8 mouse cellular contexts compared by ENCODE assay signal in genomic region chr3:144721077-144721859, GRCm38 (mm10). TPM values are rescaled to one million over a fixed set of nuclear protein-coding genes. Genes with fewer than 3 reads are reported as not detected.
DNase-seq lines count a peak whose midpoint lies in the region; ATAC-seq and TF ChIP-seq lines count a peak whose summit lies in the region.

No protein-coding gene starts in this region.

- no peak for ATAC-seq in forebrain, embryonic 12.5 days (ENCODE audit: low FRiP score)
- no peak for ATAC-seq in liver, embryonic 14.5 days (ENCODE audit: insufficient read depth)
- ATAC-seq in monocyte, adult 5-6 weeks (replicated peaks; ENCODE audit: insufficient number of reproducible peaks, low FRiP score, low TSS enrichment, poor library complexity, severe bottlenecking), result no peak

- H3K4me1 ChIP-seq in heart, embryonic 10.5 days, result peaks cover 30% of the 10 kb centered on the region
- H3K4me1 ChIP-seq in forebrain, embryonic 12.5 days, result peaks cover 20% of the 10 kb centered on the region
- peaks cover 14 to 25% of the 10 kb centered on the region in 2 experiments for H3K4me1 ChIP-seq in liver, embryonic 14.5 days (replicated peaks; ENCODE audit: control insufficient read depth in 2 of 2, insufficient read depth in 2 of 2, low read length in 1 of 2)

- no peak for TF ChIP-seq CTCF in liver, embryonic 14.5 days (IDR thresholded peaks at IDR 0.05; ENCODE audit: low read depth)

- H3K4me3 ChIP-seq in heart, embryonic 10.5 days, result peak overlapping the region; percentile 87
- 0 out of 2 replicates have a peak overlapping the region, but pooled peaks have one; percentile 94 for H3K4me3 ChIP-seq in forebrain, embryonic 12.5 days (replicated peaks)
- H3K4me3 ChIP-seq in liver, embryonic 14.5 days (ENCODE audit: insufficient read depth in 1 of 2, low read depth in 2 of 2, low read length in 2 of 2), result peak overlapping the region; percentile 52 to 99; a peak in 3 of 4 replicates

- no peak overlapping the region for H3K9ac ChIP-seq in forebrain, embryonic 12.5 days
- H3K9ac ChIP-seq in liver, embryonic 14.5 days (replicated peaks), result peak overlapping the region; percentile 73

- H3K9me3 ChIP-seq in heart, embryonic 10.5 days, result no peaks in the 10 kb centered on the region
- H3K9me3 ChIP-seq in forebrain, embryonic 12.5 days, result no peaks in the 10 kb centered on the region
- no peaks in the 10 kb centered on the region for H3K9me3 ChIP-seq in liver, embryonic 14.5 days (ENCODE audit: control insufficient read depth, low read length)

- peak overlapping the region; percentile 85 for H3K4me2 ChIP-seq in forebrain, embryonic 12.5 days
- peak overlapping the region; percentile 97 for H3K4me2 ChIP-seq in liver, embryonic 14.5 days (ENCODE audit: low read depth)

- TF ChIP-seq EP300 in liver, embryonic 14.5 days (IDR thresholded peaks at IDR 0.05; ENCODE audit: low read depth), result peak; percentile 60

- no peaks in the 10 kb centered on the region for H3K27me3 ChIP-seq in heart, embryonic 10.5 days (ENCODE audit: insufficient read depth, poor library complexity, severe bottlenecking)
- H3K27me3 ChIP-seq in forebrain, embryonic 12.5 days, result no peaks in the 10 kb centered on the region
- no peaks in the 10 kb centered on the region for H3K27me3 ChIP-seq in liver, embryonic 14.5 days (ENCODE audit: control insufficient read depth, insufficient read depth, low read length)

- H3K27ac ChIP-seq in heart, embryonic 10.5 days, result peak overlapping the region; percentile 97; the same call in 1 of the 2 replicates
- peak overlapping the region; percentile 50; the same call in 1 of the 2 replicates for H3K27ac ChIP-seq in forebrain, embryonic 12.5 days
- H3K27ac ChIP-seq in liver, embryonic 14.5 days, result peak overlapping the region; percentile 95

- WGBS in heart, embryonic 10.5 days, result 73% methylated on average over 10 of the region's 10 CpGs
- 69% methylated on average over 10 of the region's 10 CpGs for WGBS in forebrain, embryonic 12.5 days
- WGBS in liver, embryonic 14.5 days (ENCODE audit: insufficient replicate concordance), result 30% methylated on average over 10 of the region's 10 CpGs

- H3K36me3 ChIP-seq in heart, embryonic 10.5 days, result no peaks in the 10 kb centered on the region
- H3K36me3 ChIP-seq in forebrain, embryonic 12.5 days (replicated peaks), result no peaks in the 10 kb centered on the region
- no peaks in the 10 kb centered on the region for H3K36me3 ChIP-seq in liver, embryonic 14.5 days (replicated peaks; ENCODE audit: control insufficient read depth, insufficient read depth, low read depth)

- no peak for DNase-seq in heart, embryonic 10.5 days (ENCODE audit: low spot score)
- no peak for DNase-seq in heart, adult 9 months (ENCODE audit: low spot score in 2 of 2)
- DNase-seq in CD4-positive helper T cell, adult 2 months (ENCODE audit: low read depth, low spot score), result peak; percentile 12
- DNase-seq in liver, embryonic 14.5 days (ENCODE audit: low read depth in 3 of 3, low spot score in 3 of 3), result peak in 2 of 3 experiments; percentile 34 to 44
- no peak for DNase-seq in left cerebral cortex, adult 18-20 months (ENCODE audit: low spot score in 2 of 2)
- DNase-seq in layer of hippocampus, adult 9-10 months (ENCODE audit: low spot score), result no peak

RNA-seq across cellular contexts. Expression of gene Sh3glb1, which starts 1.1 kb away (rescaled TPM):
- polyA plus RNA-seq in heart, embryonic 10.5 days (2016; fragmentation: Nextera tagmentation; extraction: Ambion mirVana), result 99.9 and 114 TPM in 2 replicates
- 93.6 and 94.0 TPM in 2 replicates for polyA plus RNA-seq in forebrain, embryonic 12.5 days (2016; fragmentation: Nextera tagmentation; extraction: Ambion mirVana)
- polyA plus RNA-seq in liver, embryonic 14.5 days (2012; rRNA removed), result 7.8 and 11.7 TPM in 2 replicates
- 74.4 and 80.3 TPM in 2 replicates for polyA plus RNA-seq in liver, embryonic 14.5 days (2014; fragmentation: Nextera tagmentation; extraction: Ambion mirVana)
- total RNA-seq in left cerebral cortex, adult 18-20 months (2021), result 10 to 100 TPM; 56.7 to 59.3 TPM
- 162 to 219 TPM (median 198 TPM) in 3 replicates for total RNA-seq in monocyte, adult 5-6 weeks (2017)

RNA-seq across cellular contexts. Expression of gene Clca3a1, which starts 39.5 kb away (rescaled TPM):
- polyA plus RNA-seq in heart, embryonic 10.5 days (2016; fragmentation: Nextera tagmentation; extraction: Ambion mirVana), result 4.1 and 9.1 TPM in 2 replicates
- polyA plus RNA-seq in forebrain, embryonic 12.5 days (2016; fragmentation: Nextera tagmentation; extraction: Ambion mirVana), result 0.12 and 0.20 TPM in 2 replicates
- polyA plus RNA-seq in liver, embryonic 14.5 days (2012; rRNA removed), result 4.0 and 5.4 TPM in 2 replicates
- polyA plus RNA-seq in liver, embryonic 14.5 days (2014; fragmentation: Nextera tagmentation; extraction: Ambion mirVana), result 3.0 and 4.2 TPM in 2 replicates
- under 1 TPM; 0.09 TPM for total RNA-seq in left cerebral cortex, adult 18-20 months (2021)
- total RNA-seq in monocyte, adult 5-6 weeks (2017), result 1.2 TPM in 1 of 3 replicates, not detected in the others

Comparison
In these comparisons a context has a peak if more than half of its experiments do, and no peak if none do; other contexts are left out.
1. DNase-seq: peak in CD4-positive helper T cell, adult 2 months (single experiment) and liver, embryonic 14.5 days (2 of 3); none in heart, embryonic 10.5 days (single experiment), heart, adult 9 months (0 of 2), left cerebral cortex, adult 18-20 months (0 of 2) and layer of hippocampus, adult 9-10 months (single experiment).
2. Peak in every context shown above with its lines, with median percentiles within 50 percentile points of each other: H3K27ac ChIP-seq and H3K4me3 ChIP-seq.